Mouse (Mus musculus) right cerebral cortex, postnatal 25 days (tissue): ENCODE results near the gene Slc29a1.
A peak's percentile ranks its signal among the peaks of the same experiment; 100 is the strongest.

Experiments used
- DNase-seq: peaks from one replicate; pipeline ENCODE4 v3.0.0; 2022

Slc29a1 gene

GRCm38 (mm10) chr17:45610144-45610866, 10.9 kb upstream of the Slc29a1 start:
- no peak for DNase-seq

- no peak for DNase-seq
Observed at GRCm38 (mm10) chr17:45608396-45608795, 9.0 kb upstream of the Slc29a1 start.

GRCm38 (mm10) chr17:45606992-45607879, 7.8 kb upstream of the Slc29a1 start:
- DNase-seq: no peak

- no peak for DNase-seq
Observed at GRCm38 (mm10) chr17:45602984-45603383, 3.6 kb upstream of the Slc29a1 start.

GRCm38 (mm10) chr17:45601877-45602304, 2.5 kb upstream of the Slc29a1 start, which contains the start of gene Mymx:
Gene Mymx, minus strand, starts transcription at chr17:45602102.
- no peak for DNase-seq

GRCm38 (mm10) chr17:45601325-45601724, 1.9 kb upstream of the Slc29a1 start:
- no peak for DNase-seq

GRCm38 (mm10) chr17:45600267-45600666, 861 bp upstream of the Slc29a1 start:
- DNase-seq: no peak

GRCm38 (mm10) chr17:45598891-45599290, 515 bp downstream of the Slc29a1 start:
- no peak for DNase-seq

GRCm38 (mm10) chr17:45598376-45598775, 1.0 kb downstream of the Slc29a1 start:
- DNase-seq: no peak

- DNase-seq: no peak
Observed at GRCm38 (mm10) chr17:45597787-45598186, 1.6 kb downstream of the Slc29a1 start.

- peak; percentile 43 for DNase-seq
Observed at GRCm38 (mm10) chr17:45596631-45597396, 2.6 kb downstream of the Slc29a1 start.

- no peak for DNase-seq
Observed at GRCm38 (mm10) chr17:45595736-45596390, 3.5 kb downstream of the Slc29a1 start.

GRCm38 (mm10) chr17:45594881-45595735, 4.3 kb downstream of the Slc29a1 start:
- peak; percentile 52 for DNase-seq

- no peak for DNase-seq
Observed at GRCm38 (mm10) chr17:45594195-45594594, 5.2 kb downstream of the Slc29a1 start.

- no peak for DNase-seq
Observed at GRCm38 (mm10) chr17:45593479-45593878, 5.9 kb downstream of the Slc29a1 start.

- no peak for DNase-seq
Observed at GRCm38 (mm10) chr17:45592606-45593431, 6.6 kb downstream of the Slc29a1 start.

GRCm38 (mm10) chr17:45591701-45592605, 7.5 kb downstream of the Slc29a1 start:
- DNase-seq: no peak

GRCm38 (mm10) chr17:45590410-45590809, 9.0 kb downstream of the Slc29a1 start:
- DNase-seq: no peak

- DNase-seq: no peak
Observed at GRCm38 (mm10) chr17:45589844-45590243, 9.6 kb downstream of the Slc29a1 start.
